Mouse (Mus musculus) frontal cortex, postnatal 10 days (tissue): ENCODE results near the gene Pxmp2.

Source experiments
- DNase-seq, 2 experiments: peaks; one replicate each; pipeline ENCODE4 v3.0.0; 2022; ENCODE audit warnings: low spot score in 2 of 2, mixed read lengths in 1 of 2

The Pxmp2 gene

DNA sequence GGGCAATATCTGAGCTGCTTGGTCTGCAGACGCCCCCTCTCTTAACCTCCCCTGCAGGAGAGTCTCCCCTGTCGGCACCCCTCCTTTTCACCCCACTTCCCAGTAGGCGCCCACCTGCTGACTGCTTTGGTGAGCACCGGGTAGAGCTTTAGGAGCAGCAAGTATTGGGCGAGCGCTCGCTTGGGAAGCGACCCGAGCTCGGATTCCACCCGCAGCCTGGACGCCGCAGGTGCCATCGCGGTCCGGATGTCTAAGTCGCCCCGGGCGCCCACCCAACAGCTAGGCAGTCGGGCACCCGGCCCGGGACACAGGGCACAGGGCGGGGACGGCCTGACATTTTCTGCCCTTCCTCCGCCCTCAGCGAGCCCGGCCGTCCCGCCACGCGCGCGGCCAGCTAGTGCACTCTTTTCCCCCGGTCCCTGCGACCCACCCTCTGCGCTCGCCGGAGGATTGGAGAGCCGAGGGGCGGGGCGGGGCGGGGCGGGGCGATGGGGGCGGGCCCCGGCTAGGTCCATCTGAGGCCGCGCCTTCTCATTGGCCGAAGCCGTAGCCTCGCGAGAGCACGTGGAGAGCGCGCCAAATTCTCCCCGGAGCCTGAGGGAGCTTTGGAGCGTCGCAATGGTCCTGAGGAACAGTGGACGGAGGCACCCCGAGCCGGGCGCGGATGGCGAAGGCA is at the start of gene Pxmp2, which contains the start of gene Pole:
Pxmp2 (minus strand) TSS at position 417 of the 676 bp plus-strand sequence.
Pole (plus strand) TSS at position 537 of the 676 bp plus-strand sequence.
- peak; percentile 66 to 86 for DNase-seq

DNA sequence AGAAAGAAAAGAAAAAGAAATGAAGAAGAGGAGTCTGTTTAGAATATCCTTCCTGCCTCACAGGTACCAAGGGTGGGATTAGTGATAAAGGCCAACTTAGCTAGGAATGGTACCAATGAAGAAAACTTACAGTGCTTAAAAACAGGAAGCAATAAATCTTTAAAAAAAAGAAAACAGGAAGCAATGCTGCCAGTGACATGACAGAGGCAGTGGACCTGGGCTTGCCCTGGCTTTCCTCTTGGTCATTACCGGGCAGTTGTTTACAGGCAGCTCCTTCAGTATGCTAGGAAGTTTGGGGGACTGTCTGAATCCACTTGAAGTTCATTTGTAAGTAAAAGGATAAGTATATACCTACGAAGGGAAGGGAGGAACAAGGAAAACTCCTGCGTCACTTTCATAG is 44.5 kb upstream of the Pxmp2 start:
- no peak for DNase-seq

DNA sequence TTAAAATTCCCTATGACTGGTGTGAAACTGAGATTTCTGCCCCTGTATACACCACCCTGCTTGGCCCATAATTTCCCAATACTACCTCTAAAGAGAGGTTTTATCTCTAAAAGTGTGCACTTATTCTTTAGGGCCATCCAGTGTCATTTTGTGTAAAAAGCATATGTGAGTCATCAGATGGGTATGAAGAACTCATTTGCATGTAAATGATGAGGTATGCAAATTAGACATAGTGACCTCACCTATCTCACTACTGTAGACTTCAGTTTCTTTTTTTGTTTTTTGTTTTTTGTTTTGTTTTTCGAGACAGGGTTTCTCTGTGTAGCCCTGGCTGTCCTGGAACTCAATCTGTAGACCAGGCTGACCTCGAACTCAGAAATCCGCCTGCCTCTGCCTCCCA is 27.1 kb upstream of the Pxmp2 start:
- no peak for DNase-seq

- DNase-seq, result no peak
Measured at GRCm38 (mm10) chr5:110308861-110309260, 22.9 kb upstream of the Pxmp2 start.

DNA sequence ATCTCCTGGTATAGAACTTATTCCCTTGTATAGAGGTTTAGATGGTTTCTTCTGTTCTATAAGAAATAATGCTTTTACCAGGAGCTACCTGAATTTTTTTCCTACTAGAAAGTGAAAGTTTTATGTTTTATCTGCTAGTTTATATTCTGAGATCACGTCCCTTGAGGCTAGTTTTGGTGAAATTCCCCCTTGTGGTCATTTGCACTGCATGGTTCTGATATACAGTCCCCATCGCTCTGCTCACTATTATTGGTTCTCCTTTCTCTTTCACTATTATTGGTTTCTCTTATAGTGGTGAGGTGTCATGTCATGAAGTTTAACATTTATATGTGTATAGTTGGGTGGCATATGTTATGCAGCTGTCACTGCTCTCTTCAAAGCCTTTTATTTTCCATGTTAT is 14.6 kb upstream of the Pxmp2 start:
- no peak for DNase-seq

GRCm38 (mm10) chr5:110296637-110297036 is 10.7 kb upstream of the Pxmp2 start:
- no peak for DNase-seq

GRCm38 (mm10) chr5:110291649-110292048 is 5.7 kb upstream of the Pxmp2 start:
- DNase-seq, result no peak

GRCm38 (mm10) chr5:110287084-110287475 is 1.1 kb upstream of the Pxmp2 start:
- no peak for DNase-seq

- DNase-seq, result no peak
Measured at GRCm38 (mm10) chr5:110286446-110287083, 579 bp upstream of the Pxmp2 start.

- DNase-seq, result no peak
Measured at GRCm38 (mm10) chr5:110285156-110285555, 830 bp downstream of the Pxmp2 start.

DNA sequence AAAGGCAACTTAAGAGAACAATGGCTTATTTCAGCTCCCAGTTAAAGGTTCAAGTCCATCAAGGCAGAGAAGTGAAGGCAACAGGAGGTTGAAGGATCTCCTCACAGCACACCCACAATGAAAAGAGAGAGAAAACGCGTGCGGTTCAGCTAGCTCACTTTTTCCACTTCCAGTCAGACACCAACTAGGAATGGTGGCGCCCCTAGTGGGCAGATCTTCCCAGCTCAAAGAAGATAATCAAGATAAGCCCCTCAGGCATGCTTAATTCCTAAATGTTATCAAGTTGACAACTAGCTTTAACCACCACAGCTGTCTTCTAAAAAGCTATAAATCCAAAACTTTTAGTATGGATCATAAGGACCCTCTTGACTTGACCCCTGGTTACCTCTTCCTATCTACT is 1.4 kb downstream of the Pxmp2 start:
- DNase-seq, result peak in 1 of 2 experiments; percentile 27

DNA sequence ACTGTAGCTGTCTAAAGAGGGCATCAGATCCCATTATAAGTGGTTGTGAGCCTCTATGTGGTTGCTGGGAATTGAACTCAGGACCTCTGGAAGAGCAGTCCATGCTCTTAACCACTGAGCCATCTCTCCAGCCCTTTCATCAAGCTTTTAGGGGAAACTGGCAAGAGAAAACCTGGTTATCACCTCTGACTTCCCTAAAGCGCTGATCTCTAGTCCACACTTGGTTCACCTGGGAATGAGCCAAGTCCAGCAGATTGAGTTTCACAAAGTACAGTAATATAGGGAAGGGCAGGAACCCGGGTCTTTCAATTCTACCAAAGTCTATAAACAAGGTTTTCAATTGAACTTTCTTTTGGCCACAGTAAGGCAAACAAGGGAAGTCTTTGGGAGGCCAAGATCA is 4.0 kb downstream of the Pxmp2 start:
- no peak for DNase-seq

DNA sequence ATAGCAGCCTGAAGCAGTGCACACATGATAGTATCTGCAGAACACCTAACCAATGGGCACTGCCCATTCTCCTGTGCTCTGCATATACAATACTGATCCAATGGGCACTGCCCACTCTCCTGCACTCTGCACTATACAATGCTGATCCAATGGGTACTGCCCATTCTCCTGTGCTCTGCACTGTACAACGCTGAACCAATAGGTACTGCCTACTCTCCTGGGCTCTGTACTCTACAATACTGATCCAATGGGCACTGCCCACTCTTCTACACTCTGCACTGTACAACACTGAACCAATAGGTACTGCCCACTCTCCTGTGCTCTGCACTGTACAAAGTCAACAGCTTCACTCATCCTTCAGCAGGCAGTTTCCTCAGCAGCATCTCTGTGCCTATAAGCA is 9.1 kb downstream of the Pxmp2 start:
- DNase-seq, result no peak

GRCm38 (mm10) chr5:110276391-110276790 is 9.6 kb downstream of the Pxmp2 start:
- DNase-seq, result no peak

GRCm38 (mm10) chr5:110274846-110275245 is 11.1 kb downstream of the Pxmp2 start:
- no peak for DNase-seq

- no peak for DNase-seq
Measured at GRCm38 (mm10) chr5:110274147-110274546, 11.8 kb downstream of the Pxmp2 start.

- DNase-seq, result no peak
Measured at GRCm38 (mm10) chr5:110270242-110270641, 15.7 kb downstream of the Pxmp2 start.

DNA sequence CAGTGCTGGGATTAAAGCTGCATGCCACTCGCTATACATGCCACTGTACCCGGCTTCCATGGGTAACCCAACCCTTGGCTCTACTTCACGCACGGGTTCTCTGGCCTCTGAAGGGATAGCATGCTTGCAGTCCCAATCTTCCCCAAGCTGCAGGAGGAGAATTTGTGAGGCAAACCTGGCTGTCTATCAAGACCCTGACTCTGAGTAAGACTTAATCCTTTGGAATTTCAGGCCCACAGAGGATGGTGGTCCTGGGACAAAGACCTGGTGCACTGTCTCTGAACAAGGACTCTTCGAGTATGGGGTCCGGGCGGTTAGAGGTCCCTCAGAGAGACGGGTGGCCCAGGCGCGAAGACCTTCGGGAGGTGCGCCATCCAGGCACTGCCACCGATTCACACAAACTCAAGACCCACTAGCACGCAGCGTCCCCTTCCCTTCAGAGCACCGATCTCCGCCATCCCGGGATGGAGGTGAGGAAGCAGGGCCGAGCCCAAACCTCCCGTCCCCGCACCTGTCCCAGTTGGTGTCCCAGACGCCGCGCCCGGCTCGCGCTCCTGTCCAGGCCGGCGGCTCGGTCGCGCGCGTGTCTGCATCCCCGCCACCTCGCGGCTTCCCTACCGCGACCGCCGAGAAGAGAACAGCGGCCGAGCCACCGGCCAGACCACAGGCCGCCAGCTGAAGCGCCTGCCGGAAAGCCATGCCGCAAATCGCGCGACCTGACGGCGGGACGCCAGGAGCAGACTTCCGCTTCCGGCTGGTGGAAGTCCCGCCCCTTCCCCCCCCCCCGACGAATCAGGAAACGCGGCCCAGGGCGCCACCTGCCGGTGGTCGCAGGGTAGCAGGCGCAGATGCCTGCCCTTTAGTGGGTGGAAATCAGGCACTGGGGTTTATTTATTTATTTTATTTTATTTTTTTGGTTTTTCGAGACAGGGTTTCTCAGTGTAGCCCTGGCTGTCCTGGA is 16.6 kb downstream of the Pxmp2 start, which contains the start of gene Pgam5:
Pgam5 (minus strand) TSS at position 773 of the 961 bp plus-strand sequence.
- DNase-seq, result peak; percentile 73 to 86

GRCm38 (mm10) chr5:110266941-110267340 is 19.0 kb downstream of the Pxmp2 start:
- no peak for DNase-seq

DNA sequence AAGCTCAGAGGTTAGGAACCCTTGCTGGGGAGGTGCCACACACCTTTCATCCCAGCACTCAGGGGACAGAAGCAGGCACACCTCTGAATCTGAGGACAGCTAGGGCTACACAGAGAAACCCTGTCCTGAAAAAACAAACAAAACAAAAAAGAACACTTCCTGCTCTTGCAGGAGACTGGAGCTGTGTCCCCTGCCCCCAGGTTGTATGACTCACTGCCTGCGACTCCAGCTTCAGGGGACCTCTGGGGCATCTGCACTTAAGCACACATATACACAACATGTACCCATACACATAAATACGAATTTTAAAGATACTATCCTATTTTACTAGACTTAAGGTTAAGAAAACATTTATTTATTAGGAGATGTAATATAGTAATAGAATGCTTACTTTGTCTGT is 41.9 kb downstream of the Pxmp2 start:
- no peak for DNase-seq

DNA sequence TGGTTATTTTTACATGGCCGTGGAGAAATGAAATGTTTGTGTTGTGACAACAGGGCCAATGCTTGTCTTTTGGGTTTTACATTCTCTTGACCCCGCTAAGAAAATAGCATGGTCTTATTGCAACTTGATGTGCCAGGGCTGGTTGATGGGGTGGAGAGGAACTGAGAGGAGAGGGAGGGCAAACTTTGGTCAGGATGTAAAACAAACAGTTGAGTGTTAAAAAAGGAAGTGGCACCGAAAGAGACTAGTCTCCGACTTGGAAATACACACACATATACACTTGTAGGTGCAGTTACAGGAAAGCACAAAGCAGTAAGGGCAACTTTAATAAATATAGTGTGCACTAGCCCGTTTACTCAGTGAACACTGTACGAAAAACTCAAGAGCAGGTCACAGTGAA is 53.6 kb downstream of the Pxmp2 start:
- DNase-seq, result no peak

DNA sequence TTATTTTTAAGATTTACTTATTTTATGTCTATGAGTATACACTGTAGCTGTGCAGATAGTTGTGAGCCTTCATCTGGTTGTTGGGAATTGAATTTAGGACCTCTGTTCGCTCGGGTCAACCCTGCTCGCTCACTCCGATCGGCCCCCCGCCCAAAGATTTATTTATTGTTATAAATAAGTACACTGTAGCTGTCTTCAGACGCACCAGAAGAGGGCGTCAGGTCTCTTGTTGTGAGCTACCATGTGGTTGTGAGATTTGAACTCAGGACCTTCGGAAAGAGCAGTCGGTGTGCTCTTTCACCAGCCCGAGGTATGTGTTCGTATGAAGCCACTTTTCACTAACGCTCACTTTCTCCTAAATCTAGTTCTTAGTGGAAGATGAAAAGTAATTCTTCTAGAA is 54.3 kb downstream of the Pxmp2 start:
- no peak for DNase-seq
